Mouse (Mus musculus): ENCODE measurements around the gene Cask. TPM values are rescaled to one million over a fixed set of nuclear protein-coding genes. Genes with fewer than 3 reads are reported as not detected.
A peak's percentile ranks its signal among the peaks of the same experiment; 100 is the strongest.

Gene Cask
- polyA plus RNA-seq, 1 experiment from 2014 or later = 2.5 TPM

DNA sequence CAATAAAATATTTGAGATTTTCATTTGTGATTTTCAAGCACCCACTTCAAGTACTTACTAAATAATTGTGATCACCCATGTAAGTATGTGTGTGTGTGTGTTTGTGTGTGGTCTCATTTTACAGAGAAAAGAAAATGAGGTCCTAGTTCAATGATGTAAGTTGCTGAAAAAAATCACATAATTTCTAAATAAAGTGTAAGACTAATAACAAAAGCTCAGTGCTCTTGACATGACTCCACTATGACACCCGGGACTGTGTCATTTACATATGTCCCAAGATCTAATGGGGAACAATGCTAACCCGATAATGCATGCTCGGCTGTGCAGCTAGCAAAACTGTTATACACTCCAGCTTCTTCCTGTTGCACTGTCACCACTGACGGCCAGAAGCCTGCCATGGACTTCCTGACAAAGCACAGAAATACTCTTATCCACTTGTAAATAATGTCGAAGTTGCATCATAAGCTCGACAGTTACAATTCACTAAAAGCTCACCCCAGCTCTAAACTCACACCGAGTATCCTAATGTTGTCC is 130.8 kb downstream of the Cask start:
- no peak for DNase-seq (ENCODE audit: low spot score)

DNA sequence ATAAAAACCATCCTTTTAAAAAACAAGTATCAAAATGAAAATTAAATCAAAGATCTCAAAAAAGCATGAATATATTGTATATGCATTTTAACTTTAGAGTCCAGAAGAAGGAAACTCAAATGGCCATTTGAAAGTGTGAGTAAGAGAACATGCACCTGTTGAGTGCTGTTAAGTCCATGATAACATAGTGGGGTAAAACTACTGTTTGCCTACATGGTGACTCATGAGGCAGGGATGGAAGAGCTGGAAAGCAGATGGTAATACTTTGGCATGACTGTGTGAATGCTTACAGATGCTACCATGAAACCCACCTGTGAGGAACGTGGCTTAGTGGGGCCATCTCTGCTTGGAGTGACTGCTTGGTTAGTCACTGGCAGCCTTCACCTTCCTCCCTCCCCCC is 132.9 kb downstream of the Cask start:
- no peak for DNase-seq (ENCODE audit: low spot score)

GRCm38 (mm10) chrX:13716796-13717569 is 134.2 kb downstream of the Cask start:
- no peak for DNase-seq (ENCODE audit: low spot score)

DNA sequence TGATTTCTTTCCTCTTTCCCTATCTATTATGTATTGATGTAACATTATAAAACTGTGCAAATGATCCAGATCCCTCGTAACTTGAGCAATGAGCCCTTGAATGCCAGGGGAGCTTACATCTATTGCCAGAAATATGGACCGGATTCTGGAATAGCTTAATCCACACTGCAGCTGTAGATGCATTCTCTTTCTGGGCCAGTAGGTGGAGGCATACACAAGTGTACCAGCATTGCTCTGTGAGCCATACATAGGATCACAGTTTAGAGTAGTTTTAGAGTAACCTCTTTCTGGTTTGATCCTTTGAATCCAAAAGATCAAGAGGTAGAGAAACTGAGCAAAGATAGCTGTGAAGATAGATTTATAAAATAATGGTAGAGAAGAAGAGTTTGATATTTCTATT is 141.0 kb downstream of the Cask start:
- peak; percentile 38 for DNase-seq (ENCODE audit: low spot score)

DNA sequence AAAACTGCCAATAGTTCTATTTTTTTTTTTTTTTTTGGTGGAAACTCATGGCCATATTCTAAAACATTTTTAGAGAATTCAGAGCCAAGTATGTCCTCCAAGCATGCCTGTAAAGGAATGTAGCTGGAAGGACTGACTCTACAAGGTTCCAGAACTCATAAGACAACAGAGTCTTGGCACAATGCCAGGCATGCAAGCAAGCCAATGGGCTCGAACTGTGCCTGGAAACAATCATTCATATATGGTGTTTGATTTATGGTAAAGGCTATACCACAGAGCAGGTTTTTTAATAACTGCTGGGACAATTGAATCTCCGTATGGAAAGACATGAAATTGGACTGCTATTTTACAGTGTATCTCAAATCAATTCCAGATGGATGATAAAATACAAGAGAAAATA is 146.1 kb downstream of the Cask start:
- no peak for DNase-seq (ENCODE audit: low spot score)

DNA sequence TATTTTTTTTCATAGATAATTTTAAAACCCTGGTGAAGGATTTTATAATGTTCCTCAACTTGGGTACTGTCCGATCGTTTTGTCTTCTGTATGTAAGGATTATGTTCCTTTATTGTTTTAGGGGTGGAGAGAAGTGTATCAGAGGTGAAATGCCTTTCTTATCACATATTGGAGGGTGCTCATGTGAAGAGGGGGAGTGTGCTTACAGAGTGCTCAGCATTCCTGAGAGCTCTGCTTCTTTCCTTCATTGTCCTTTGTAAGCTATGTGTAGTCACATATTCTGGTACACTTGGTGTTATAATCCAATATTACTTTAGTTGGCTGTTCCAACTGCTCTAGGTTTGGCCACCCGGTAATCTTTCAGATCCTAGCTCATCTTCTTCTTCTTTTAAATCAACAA is 150.5 kb downstream of the Cask start:
- no peak for DNase-seq (ENCODE audit: low spot score)

DNA sequence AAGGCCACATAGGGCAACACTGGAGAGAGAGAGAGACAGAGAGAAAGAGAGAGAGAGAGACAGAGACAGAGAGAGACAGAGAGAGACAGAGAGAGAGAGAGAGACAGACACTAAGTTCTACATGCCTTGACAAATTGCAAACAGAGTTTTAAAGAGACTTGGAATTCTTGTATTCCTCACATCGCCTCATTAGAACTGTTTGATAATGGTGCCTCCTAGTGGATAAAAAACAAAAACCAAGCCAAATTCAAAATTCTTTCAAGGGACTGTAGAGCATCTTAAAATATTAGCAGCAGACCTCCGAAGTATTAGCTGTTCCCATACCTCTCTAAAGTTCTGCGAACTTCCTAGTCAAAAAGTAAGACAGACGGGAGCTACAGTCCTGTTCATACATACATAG is 159.3 kb downstream of the Cask start:
- DNase-seq (ENCODE audit: low spot score) = no peak

- DNase-seq (ENCODE audit: low spot score) = no peak
Observed at GRCm38 (mm10) chrX:13688356-13688755, 162.8 kb downstream of the Cask start.

GRCm38 (mm10) chrX:13686589-13686988 is 164.6 kb downstream of the Cask start:
- no peak for DNase-seq (ENCODE audit: low spot score)

DNA sequence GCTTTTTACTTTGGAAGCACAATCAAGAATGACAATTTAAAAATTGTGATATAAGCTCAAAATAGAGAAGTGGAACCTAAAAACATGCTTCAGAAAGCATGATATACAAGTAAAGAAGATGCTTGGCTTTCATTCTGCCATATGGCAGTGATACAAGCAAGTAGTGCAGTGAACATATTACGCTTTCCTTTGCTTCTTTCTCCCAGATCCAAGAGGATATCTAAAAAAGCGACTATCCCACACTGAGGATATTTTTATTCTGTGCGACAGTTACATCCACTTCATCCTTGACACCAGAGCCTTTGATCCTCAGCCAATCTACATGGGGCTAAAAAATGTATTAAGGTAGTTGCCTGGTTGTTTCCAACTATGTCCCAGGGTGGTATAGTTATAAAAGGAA is 169.4 kb downstream of the Cask start:
- DNase-seq (ENCODE audit: low spot score) = no peak

DNA sequence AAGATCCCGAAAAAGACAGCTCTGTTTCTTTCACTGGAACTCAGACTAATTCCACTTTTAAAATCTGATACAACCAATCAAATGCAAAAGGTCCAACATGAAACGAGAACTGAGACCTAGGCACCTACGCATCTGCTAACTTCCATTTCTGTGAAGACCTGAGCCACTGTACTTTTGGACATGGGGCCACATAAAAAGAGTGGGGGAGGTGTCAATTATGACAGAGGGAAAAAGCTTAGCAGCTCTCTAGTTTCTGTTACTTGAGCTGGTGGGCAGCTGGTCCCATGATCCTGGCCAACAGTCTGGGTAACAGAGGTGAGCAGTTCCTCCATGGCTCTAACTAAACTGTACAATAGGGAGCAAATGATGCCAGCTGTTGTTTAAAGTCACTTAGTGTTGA is 178.2 kb downstream of the Cask start:
- DNase-seq (ENCODE audit: low spot score) = no peak

DNA sequence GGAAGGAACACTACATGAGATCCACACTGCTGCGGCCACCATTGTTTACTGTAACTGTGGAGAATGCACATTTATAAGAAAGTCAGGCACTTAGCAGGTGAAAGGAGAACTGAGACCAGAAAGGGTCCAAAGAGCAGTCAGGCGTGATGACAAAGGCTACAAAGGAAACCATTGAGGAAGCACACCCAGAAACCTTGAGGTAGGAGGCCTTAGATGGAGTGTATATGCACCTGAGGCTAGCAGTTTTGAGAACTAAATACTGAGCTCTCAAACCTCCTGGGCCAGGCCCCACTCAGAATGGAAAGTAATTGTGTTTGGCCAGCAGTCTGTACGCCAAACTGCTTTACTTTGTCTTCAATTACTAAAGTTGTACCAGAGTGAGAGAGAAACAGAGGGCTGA is 180.8 kb downstream of the Cask start:
- DNase-seq (ENCODE audit: low spot score) = no peak

- DNase-seq (ENCODE audit: low spot score) = no peak
Observed at GRCm38 (mm10) chrX:13668867-13669266, 182.3 kb downstream of the Cask start.

DNA sequence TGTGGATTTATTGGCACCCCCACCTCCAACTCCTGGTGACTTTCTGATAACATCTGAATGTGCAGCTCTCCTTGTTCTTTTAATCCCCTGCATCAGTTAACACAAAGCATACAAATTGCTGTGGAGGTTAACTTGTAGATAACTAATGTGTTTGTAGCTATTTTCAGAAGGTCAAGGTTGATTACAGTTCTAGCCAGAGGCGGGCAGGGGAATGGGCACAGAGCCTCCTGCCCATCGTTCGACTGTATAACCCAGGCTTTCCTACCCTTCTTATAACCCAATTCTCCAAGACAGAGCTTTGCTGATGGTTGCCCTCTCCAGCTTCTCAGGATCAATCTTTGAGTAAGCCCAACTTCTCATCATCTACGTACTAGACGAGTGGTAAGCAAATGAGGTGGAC is 190.1 kb downstream of the Cask start, which contains the start of gene Gpr82:
Gpr82 (plus strand) TSS at position 301 of the 400 bp plus-strand sequence.
- DNase-seq (ENCODE audit: low spot score) = no peak

DNA sequence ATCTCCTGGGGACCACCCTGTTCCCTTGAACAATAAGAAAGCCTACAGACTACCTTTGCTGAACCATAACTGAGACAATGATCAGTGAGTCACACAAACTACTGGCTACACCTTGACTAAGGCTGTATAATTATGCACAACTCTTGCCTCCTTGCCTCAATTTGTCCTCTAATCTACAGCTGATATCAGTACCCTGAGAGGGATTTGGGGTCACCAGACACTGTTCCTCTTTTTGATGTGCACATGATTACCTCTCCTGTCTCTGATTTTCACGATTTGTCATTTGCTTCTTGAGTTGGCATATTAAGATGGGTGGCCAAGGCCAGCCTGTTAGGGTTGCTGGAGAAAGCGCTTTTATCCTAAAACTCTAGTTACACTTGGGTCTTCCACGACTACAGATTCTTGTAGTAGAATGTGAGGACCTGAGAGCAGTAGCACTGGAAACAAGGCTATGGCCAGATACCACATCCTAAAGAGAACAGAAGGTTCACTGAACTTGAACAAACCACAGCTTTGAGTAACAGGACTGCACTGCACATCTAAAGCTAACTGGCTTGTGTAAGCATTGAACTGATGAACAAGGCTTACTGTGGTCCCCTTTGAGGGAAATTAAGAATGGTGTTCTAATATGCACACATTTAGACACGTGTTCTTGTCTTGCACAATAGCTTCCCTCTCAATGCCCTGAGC is 191.8 kb downstream of the Cask start:
- DNase-seq (ENCODE audit: low spot score) = no peak

- no peak for DNase-seq (ENCODE audit: low spot score)
Observed at GRCm38 (mm10) chrX:13658616-13659140, 192.5 kb downstream of the Cask start.

DNA sequence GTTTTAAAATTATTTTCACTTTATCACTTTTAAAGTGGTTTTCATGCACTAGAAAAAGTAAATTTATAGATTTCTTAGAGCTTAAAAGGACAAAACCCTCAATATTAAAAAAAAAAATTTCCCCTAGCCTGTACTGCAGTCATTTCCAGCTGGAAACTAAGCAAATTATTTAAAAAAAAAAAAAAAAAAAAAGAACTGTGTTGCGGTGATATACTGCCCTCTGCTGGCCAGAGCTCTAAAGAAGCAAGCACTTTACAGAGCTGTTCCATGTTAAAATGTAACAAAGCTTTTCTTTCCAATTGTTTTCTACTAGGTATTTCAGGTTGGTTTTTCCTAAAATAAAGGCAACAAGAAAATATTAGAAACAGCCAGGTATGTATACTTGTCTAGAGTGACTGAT is 194.4 kb downstream of the Cask start:
- DNase-seq (ENCODE audit: low spot score) = peak; percentile 62

DNA sequence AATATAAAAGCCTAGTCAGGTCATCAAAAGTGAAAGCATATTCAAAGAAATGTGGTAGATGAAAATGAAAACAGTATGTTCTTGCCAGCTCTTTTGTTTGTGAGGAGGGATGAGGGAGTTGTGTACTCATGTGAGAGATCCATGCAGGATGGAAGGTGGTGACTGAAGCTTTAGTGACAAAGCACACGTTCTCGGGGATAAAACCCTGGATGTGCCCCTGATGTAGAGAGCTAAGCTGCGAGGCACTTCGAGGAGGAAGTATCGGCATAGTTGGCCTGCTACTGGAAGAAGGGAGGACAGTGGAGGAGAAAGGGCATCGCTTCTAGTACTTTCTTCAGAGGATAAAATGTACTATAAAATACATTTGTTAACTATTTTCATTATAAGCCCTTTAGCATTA is 195.3 kb downstream of the Cask start:
- no peak for DNase-seq (ENCODE audit: low spot score)

- DNase-seq (ENCODE audit: low spot score) = peak; percentile 15
Observed at GRCm38 (mm10) chrX:13655005-13655421, 196.2 kb downstream of the Cask start.

- no peak for DNase-seq (ENCODE audit: low spot score)
Observed at GRCm38 (mm10) chrX:13652291-13652690, 198.9 kb downstream of the Cask start.

DNA sequence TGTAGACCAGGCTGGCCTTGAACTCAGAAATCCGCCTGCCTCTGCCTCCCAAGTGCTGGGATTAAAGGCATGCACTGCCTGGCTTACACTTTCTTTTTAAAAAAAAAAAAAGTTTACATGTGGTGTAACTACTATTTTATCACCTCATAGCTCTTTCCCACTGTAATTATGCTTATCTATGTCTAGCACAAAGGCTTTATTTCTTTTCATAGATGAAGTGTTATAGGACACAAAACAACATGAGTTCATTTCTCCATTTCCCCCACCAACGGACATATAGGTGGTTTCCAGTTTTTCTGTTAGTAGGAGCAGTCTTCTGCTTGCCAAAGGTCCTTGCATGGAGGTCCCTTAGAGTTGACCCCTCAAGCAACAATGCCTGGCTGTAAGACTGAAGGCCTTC is 199.3 kb downstream of the Cask start:
- no peak for DNase-seq (ENCODE audit: low spot score)

- DNase-seq (ENCODE audit: low spot score) = no peak
Observed at GRCm38 (mm10) chrX:13638894-13639293, 212.3 kb downstream of the Cask start.
